Mouse (Mus musculus) C2C12 (cell line): ENCODE measurements around the gene Pou4f2. TPM values are rescaled to one million over a fixed set of nuclear protein-coding genes. Genes with fewer than 3 reads are reported as not detected.

Experiments
- H3K27me3 ChIP-seq: one replicate; pipeline ENCODE4 v1.6.1; 2011; ENCODE audit not compliant: control insufficient read depth, insufficient read depth, insufficient read length
- H3K36me3 ChIP-seq: one replicate; pipeline ENCODE4 v1.6.1; 2011; ENCODE audit not compliant: control insufficient read depth, insufficient read depth
- H3K4me3 ChIP-seq: one replicate; pipeline ENCODE4 v1.5.1; 2011; ENCODE audit warnings: mild to moderate bottlenecking, control low read depth; ENCODE audit not compliant: poor library complexity, insufficient read depth, severe bottlenecking
- H3K79me2 ChIP-seq: one replicate; pipeline ENCODE4 v1.6.1; 2011; ENCODE audit not compliant: control insufficient read depth, insufficient read depth
- H3K79me3 ChIP-seq: one replicate; pipeline ENCODE4 v1.6.1; 2011; ENCODE audit warnings: low read depth, control low read depth
- H3ac ChIP-seq: one replicate; pipeline ENCODE3; 2011; ENCODE audit warnings: low read depth; ENCODE audit not compliant: control insufficient read depth, insufficient read length
- CEBPB ChIP-seq: IDR thresholded peaks from one replicate; pipeline ENCODE4 v1.6.1; 2011; ENCODE audit warnings: low read depth, mild to moderate bottlenecking, control low read depth, moderate library complexity
- CTCF ChIP-seq: IDR thresholded peaks from one replicate; pipeline ENCODE4 v1.5.1; 2011; ENCODE audit not compliant: control insufficient read depth, insufficient read depth, insufficient read length
- FOSL1 ChIP-seq: IDR thresholded peaks from one replicate; pipeline ENCODE4 v1.8.0; 2011; ENCODE audit warnings: mild to moderate bottlenecking, low read length; ENCODE audit not compliant: poor library complexity, insufficient read depth, severe bottlenecking
- MAX ChIP-seq: IDR thresholded peaks from one replicate; pipeline ENCODE4 v1.6.1; 2011; ENCODE audit warnings: mild to moderate bottlenecking, control low read depth
- MYOD1 ChIP-seq: IDR thresholded peaks from one replicate; pipeline ENCODE4 v1.6.1; 2011; ENCODE audit warnings: low read depth; ENCODE audit not compliant: control insufficient read depth, insufficient read length
- MYOG ChIP-seq: IDR thresholded peaks from one replicate; pipeline ENCODE4 v1.6.1; 2011; ENCODE audit not compliant: control insufficient read depth, insufficient read length; ENCODE audit errors: extremely low read depth
- USF1 ChIP-seq: IDR thresholded peaks from one replicate; pipeline ENCODE4 v1.6.1; 2011; ENCODE audit warnings: low read depth, mild to moderate bottlenecking, control low read depth, moderate library complexity
- polyA plus RNA-seq: library from polyadenylated mRNA; unstranded; fragments of >200 nt; fragmentation: generic; extraction: Trizol; gene quantifications from one replicate; pipeline ENCODE4 v1.2.1, GENCODE M21; 2012; ENCODE audit warnings: missing spikeins

Pou4f2 gene
- polyA plus RNA-seq, 1 experiment: not detected

- Histone ChIP-seq H3K79me3 (no peaks in the 10 kb centered on the region), H3ac (no peak overlapping the region), H3K79me2 (no peaks in the 10 kb centered on the region), H3K4me3 (no peak overlapping the region), H3K27me3 (peaks cover 43% of the 10 kb centered on the region), H3K36me3 (no peaks in the 10 kb centered on the region)
- TF ChIP-seq USF1 (no peak), CEBPB (no peak), MAX (no peak), MYOD1 (no peak), MYOG (no peak), CTCF (no peak), FOSL1 (no peak)
Observed at GRCm38 (mm10) chr8:78434340-78434739, 2.1 kb downstream of the Pou4f2 start.

- Histone ChIP-seq H3K27me3 (peaks cover 45% of the 10 kb centered on the region), H3K79me3 (no peaks in the 10 kb centered on the region), H3K36me3 (no peaks in the 10 kb centered on the region), H3K79me2 (no peaks in the 10 kb centered on the region), H3K4me3 (no peak overlapping the region), H3ac (no peak overlapping the region)
- TF ChIP-seq MAX (no peak), CEBPB (no peak), CTCF (no peak), MYOD1 (no peak), USF1 (no peak), MYOG (no peak)
Observed at GRCm38 (mm10) chr8:78433318-78433717, 3.1 kb downstream of the Pou4f2 start.

GRCm38 (mm10) chr8:78432451-78432850, 4.0 kb downstream of the Pou4f2 start:
- no peaks in the 10 kb centered on the region for H3K79me2 ChIP-seq
- peaks cover 42% of the 10 kb centered on the region for H3K27me3 ChIP-seq
- no peak overlapping the region for H3ac ChIP-seq
- no peaks in the 10 kb centered on the region for H3K36me3 ChIP-seq
- TF ChIP-seq USF1 (no peak), MAX (no peak), MYOG (no peak), MYOD1 (no peak), CEBPB (no peak), FOSL1 (no peak), CTCF (no peak)
- no peaks in the 10 kb centered on the region for H3K79me3 ChIP-seq
- H3K4me3 ChIP-seq: no peak overlapping the region

- TF ChIP-seq MYOG: no peak
- TF ChIP-seq MYOD1: no peak
- no peak for TF ChIP-seq MAX
- no peak for TF ChIP-seq CTCF
- Histone ChIP-seq H3K36me3 (no peaks in the 10 kb centered on the region), H3K27me3 (peaks cover 42% of the 10 kb centered on the region), H3K4me3 (no peak overlapping the region), H3K79me2 (no peaks in the 10 kb centered on the region), H3ac (no peak overlapping the region), H3K79me3 (no peaks in the 10 kb centered on the region)
Observed at GRCm38 (mm10) chr8:78431356-78431755, 5.1 kb downstream of the Pou4f2 start.

GRCm38 (mm10) chr8:78428148-78428547, 8.3 kb downstream of the Pou4f2 start:
- Histone ChIP-seq H3K79me3 (no peaks in the 10 kb centered on the region), H3ac (no peak overlapping the region), H3K27me3 (peaks cover 18% of the 10 kb centered on the region), H3K79me2 (no peaks in the 10 kb centered on the region), H3K36me3 (no peaks in the 10 kb centered on the region), H3K4me3 (no peak overlapping the region)
- TF ChIP-seq FOSL1: no peak
- TF ChIP-seq CTCF: no peak
- TF ChIP-seq MAX: no peak
- no peak for TF ChIP-seq USF1
- TF ChIP-seq MYOD1: no peak
- TF ChIP-seq CEBPB: no peak
- TF ChIP-seq MYOG: no peak

- no peaks in the 10 kb centered on the region for H3K79me2 ChIP-seq
- H3K4me3 ChIP-seq: no peak overlapping the region
- no peaks in the 10 kb centered on the region for H3K36me3 ChIP-seq
- TF ChIP-seq MAX: no peak
- peaks cover 18% of the 10 kb centered on the region for H3K27me3 ChIP-seq
- H3ac ChIP-seq: no peak overlapping the region
- no peaks in the 10 kb centered on the region for H3K79me3 ChIP-seq
Observed at GRCm38 (mm10) chr8:78427769-78428130, 8.7 kb downstream of the Pou4f2 start.
